Mouse (Mus musculus) intestine, embryonic 15.5 days (tissue): ENCODE results near the gene Fcgr1. TPM values are rescaled to one million over a fixed set of nuclear protein-coding genes. Genes with fewer than 3 reads are reported as not detected.
"Not testable (repeated sequence)": the region's sequence is repeated elsewhere in the genome, so short reads cannot be mapped to it uniquely, and the experiment has no call there.

Experiments used
- ATAC-seq: fragments of 200-750 bp; cut with Nextera tagmentation; 2 replicates; pipeline ENCODE4 v1.8.0; 2017; ENCODE audit warnings: moderate TSS enrichment, moderate library complexity
- H3K27ac ChIP-seq: fragments of 300-500 bp; sonication (generic); 2 replicates; pipeline ENCODE4 v1.5.1; 2015; ENCODE audit warnings: mild to moderate bottlenecking, inconsistent platforms
- H3K27me3 ChIP-seq: fragments of 300-500 bp; sonication (generic); replicated peaks from 2 replicates; pipeline ENCODE4 v1.6.1; 2015; ENCODE audit warnings: inconsistent platforms
- H3K36me3 ChIP-seq: fragments of 300-500 bp; sonication (generic); 2 replicates; pipeline ENCODE4 v1.6.1; 2015; ENCODE audit warnings: inconsistent platforms
- H3K4me1 ChIP-seq: fragments of 300-500 bp; sonication (generic); replicated peaks from 2 replicates; pipeline ENCODE4 v1.6.1; 2015; ENCODE audit warnings: inconsistent platforms
- H3K4me2 ChIP-seq: fragments of 300-500 bp; sonication (generic); replicated peaks from 2 replicates; pipeline ENCODE4 v1.6.1; 2015; ENCODE audit warnings: mild to moderate bottlenecking, inconsistent platforms
- H3K4me3 ChIP-seq: fragments of 300-500 bp; sonication (generic); replicated peaks from 2 replicates; pipeline ENCODE4 v1.5.1; 2015; ENCODE audit warnings: inconsistent platforms
- H3K9ac ChIP-seq: fragments of 300-500 bp; sonication (generic); 2 replicates; pipeline ENCODE4 v1.6.1; 2015; ENCODE audit warnings: inconsistent platforms
- H3K9me3 ChIP-seq: fragments of 300-500 bp; sonication (generic); 2 replicates; pipeline ENCODE4 v1.6.1; 2016; ENCODE audit warnings: inconsistent platforms
- WGBS: fragments of 180-500 bp; shearing (Covaris S2); methylation state at CpG from one replicate; pipeline ENCODE4 v1.1.7; 2015; 5-methylcytosine and 5-hydroxymethylcytosine counted together
- polyA plus RNA-seq: library from polyadenylated mRNA; unstranded; fragments of >200 nt; fragmentation: Nextera tagmentation; extraction: Ambion mirVana; gene quantifications from 2 replicates; pipeline ENCODE4 v1.2.1, GENCODE M21; 2015

Gene Fcgr1
- polyA plus RNA-seq, 1 experiment from 2014 or later = 2.3 TPM

GRCm38 (mm10) chr3:96322609-96323008 is 28.8 kb upstream of the Fcgr1 start:
- WGBS = 14% methylated on average over 10 of the region's 10 CpGs
- no peak for ATAC-seq
- Histone ChIP-seq H3K4me3 (no peak overlapping the region), H3K9ac (no peak overlapping the region), H3K36me3 (no peaks in the 10 kb centered on the region), H3K4me2 (no peak overlapping the region), H3K9me3 (no peaks in the 10 kb centered on the region), H3K4me1 (no peaks in the 10 kb centered on the region), H3K27me3 (peaks cover 28% of the 10 kb centered on the region), H3K27ac (no peak overlapping the region)

- Histone ChIP-seq H3K27me3 (peaks cover 28% of the 10 kb centered on the region), H3K4me2 (no peak overlapping the region), H3K4me3 (no peak overlapping the region), H3K9ac (no peak overlapping the region), H3K9me3 (no peaks in the 10 kb centered on the region), H3K4me1 (no peaks in the 10 kb centered on the region), H3K27ac (no peak overlapping the region), H3K36me3 (no peaks in the 10 kb centered on the region)
- 17% methylated on average over 15 of the region's 15 CpGs for WGBS
- ATAC-seq = no peak
Measured at GRCm38 (mm10) chr3:96321891-96322290, 28.1 kb upstream of the Fcgr1 start.

GRCm38 (mm10) chr3:96320003-96320402 is 26.2 kb upstream of the Fcgr1 start:
- H3K36me3 ChIP-seq, ATAC-seq, H3K9ac ChIP-seq, H3K27ac ChIP-seq, H3K4me2 ChIP-seq, H3K9me3 ChIP-seq, H3K4me1 ChIP-seq, H3K4me3 ChIP-seq: not testable (repeated sequence)
- H3K27me3 ChIP-seq = peaks cover 14% of the 10 kb centered on the region; the same call in 1 of the 2 replicates
- WGBS = 91% methylated on average over 13 of the region's 13 CpGs

GRCm38 (mm10) chr3:96312341-96313098 is 18.8 kb upstream of the Fcgr1 start:
- H3K27ac ChIP-seq = no peak overlapping the region
- H3K9me3 ChIP-seq = no peaks in the 10 kb centered on the region
- no peak overlapping the region for H3K4me3 ChIP-seq
- no peak for ATAC-seq
- no peak overlapping the region for H3K9ac ChIP-seq
- 66% methylated on average over 8 of the region's 8 CpGs for WGBS
- H3K36me3 ChIP-seq = no peaks in the 10 kb centered on the region
- no peaks in the 10 kb centered on the region for H3K27me3 ChIP-seq
- H3K4me2 ChIP-seq = no peak overlapping the region
- 0 out of 2 replicates have a peak, but pooled peaks cover 4% of the 10 kb centered on the region for H3K4me1 ChIP-seq

- H3K36me3 ChIP-seq = no peaks in the 10 kb centered on the region
- no peak overlapping the region for H3K27ac ChIP-seq
- 0 out of 2 replicates have a peak, but pooled peaks cover 4% of the 10 kb centered on the region for H3K4me1 ChIP-seq
- 57% methylated on average over 3 of the region's 3 CpGs for WGBS
- no peaks in the 10 kb centered on the region for H3K27me3 ChIP-seq
- no peak overlapping the region for H3K9ac ChIP-seq
- H3K4me3 ChIP-seq = no peak overlapping the region
- H3K4me2 ChIP-seq = no peak overlapping the region
- no peaks in the 10 kb centered on the region for H3K9me3 ChIP-seq
- no peak for ATAC-seq
Measured at GRCm38 (mm10) chr3:96309441-96309840, 15.7 kb upstream of the Fcgr1 start.

- Histone ChIP-seq H3K36me3 (no peaks in the 10 kb centered on the region), H3K9ac (no peak overlapping the region), H3K4me1 (no peaks in the 10 kb centered on the region), H3K4me3 (no peak overlapping the region), H3K9me3 (no peaks in the 10 kb centered on the region), H3K27ac (no peak overlapping the region), H3K27me3 (no peaks in the 10 kb centered on the region), H3K4me2 (no peak overlapping the region)
- 76% methylated on average over 9 of the region's 9 CpGs for WGBS
- no peak for ATAC-seq
Measured at GRCm38 (mm10) chr3:96306506-96306905, 12.7 kb upstream of the Fcgr1 start.

- Histone ChIP-seq H3K9me3 (no peaks in the 10 kb centered on the region), H3K36me3 (no peaks in the 10 kb centered on the region), H3K27ac (no peak overlapping the region), H3K27me3 (no peaks in the 10 kb centered on the region), H3K9ac (no peak overlapping the region), H3K4me1 (no peaks in the 10 kb centered on the region), H3K4me3 (no peak overlapping the region), H3K4me2 (no peak overlapping the region)
- WGBS = 77% methylated on average over 5 of the region's 5 CpGs
- no peak for ATAC-seq
Measured at GRCm38 (mm10) chr3:96302076-96302475, 8.3 kb upstream of the Fcgr1 start.

GRCm38 (mm10) chr3:96300706-96301529 is 7.1 kb upstream of the Fcgr1 start:
- Histone ChIP-seq H3K27ac (no peak overlapping the region), H3K4me1 (no peaks in the 10 kb centered on the region), H3K4me3 (peak overlapping the region; percentile 13), H3K27me3 (no peaks in the 10 kb centered on the region), H3K9me3 (no peaks in the 10 kb centered on the region), H3K4me2 (peak overlapping the region; percentile 44), H3K9ac (0 out of 2 replicates have a peak overlapping the region, but pooled peaks have one; percentile 8), H3K36me3 (no peaks in the 10 kb centered on the region)
- 65% methylated on average over 26 of the region's 26 CpGs for WGBS
- no peak for ATAC-seq

GRCm38 (mm10) chr3:96299562-96299961 is 5.8 kb upstream of the Fcgr1 start:
- no peaks in the 10 kb centered on the region for H3K27me3 ChIP-seq
- no peak for ATAC-seq
- no peak overlapping the region for H3K27ac ChIP-seq
- 95% methylated on average over 2 of the region's 2 CpGs for WGBS
- H3K9ac ChIP-seq = no peak overlapping the region
- H3K36me3 ChIP-seq = no peaks in the 10 kb centered on the region
- H3K4me3 ChIP-seq = no peak overlapping the region
- H3K4me2 ChIP-seq = no peak overlapping the region
- no peaks in the 10 kb centered on the region for H3K4me1 ChIP-seq
- H3K9me3 ChIP-seq = no peaks in the 10 kb centered on the region

GRCm38 (mm10) chr3:96298360-96298759 is 4.6 kb upstream of the Fcgr1 start:
- H3K9me3 ChIP-seq = no peaks in the 10 kb centered on the region
- no peaks in the 10 kb centered on the region for H3K4me1 ChIP-seq
- no peak overlapping the region for H3K4me3 ChIP-seq
- no peaks in the 10 kb centered on the region for H3K27me3 ChIP-seq
- 90% methylated on average over 4 of the region's 4 CpGs for WGBS
- H3K27ac ChIP-seq = no peak overlapping the region
- no peak for ATAC-seq
- no peaks in the 10 kb centered on the region for H3K36me3 ChIP-seq
- H3K4me2 ChIP-seq = no peak overlapping the region
- no peak overlapping the region for H3K9ac ChIP-seq

- 59% methylated on average over 5 of the region's 5 CpGs for WGBS
Measured at GRCm38 (mm10) chr3:96293368-96293767, 401 bp downstream of the Fcgr1 start.

GRCm38 (mm10) chr3:96292641-96293040 is 1.1 kb downstream of the Fcgr1 start:
- Histone ChIP-seq H3K4me1 (no peaks in the 10 kb centered on the region), H3K9ac (no peak overlapping the region), H3K27ac (no peak overlapping the region), H3K4me2 (no peak overlapping the region), H3K27me3 (no peaks in the 10 kb centered on the region), H3K36me3 (no peaks in the 10 kb centered on the region), H3K9me3 (no peaks in the 10 kb centered on the region), H3K4me3 (no peak overlapping the region)
- ATAC-seq = no peak
- WGBS = 63% methylated on average over 6 of the region's 6 CpGs

More at GRCm38 (mm10) chr3:96293368-96293767, 401 bp downstream of the Fcgr1 start:
- H3K4me3 ChIP-seq = no peak overlapping the region
- no peaks in the 10 kb centered on the region for H3K4me1 ChIP-seq
- no peak overlapping the region for H3K27ac ChIP-seq
- no peaks in the 10 kb centered on the region for H3K36me3 ChIP-seq
- H3K9ac ChIP-seq = no peak overlapping the region
- no peaks in the 10 kb centered on the region for H3K27me3 ChIP-seq
- H3K4me2 ChIP-seq = no peak overlapping the region
- H3K9me3 ChIP-seq = no peaks in the 10 kb centered on the region
- no peak for ATAC-seq
